ENCODE assay signal across 22 mouse cellular contexts in genomic region chr1:151198120-151198519, GRCm38 (mm10). TPM values are rescaled to one million over a fixed set of nuclear protein-coding genes. Genes with fewer than 3 reads are reported as not detected.
A peak's percentile ranks its signal among the peaks of the same experiment; 100 is the strongest.
DNase-seq lines count a peak whose midpoint lies in the region; ATAC-seq and TF ChIP-seq lines count a peak whose summit lies in the region.
"Not testable (repeated sequence)": the region's sequence is repeated elsewhere in the genome, so short reads cannot be mapped to it uniquely, and the experiment has no call there.
"Had no signal": no experiment of that assay in that cellular context is flagged by ENCODE, and none has a peak within 500 bp of the region (broad histone marks: within the 10 kb centered on the region; RNA-seq: fewer than 3 reads in every experiment).

Gene Gm47995, plus strand, starts transcription at chr1:151198448.

- not testable (repeated sequence) for TF ChIP-seq EP300 in MEL (IDR thresholded peaks at IDR 0.05; ENCODE audit: low read depth in 1 of 2, low read length in 2 of 2)

- not testable (repeated sequence) for H3K27me3 ChIP-seq in MEL (ENCODE audit: control insufficient read depth in 1 of 2, insufficient read depth in 2 of 2, low read length in 2 of 2); liver, embryonic 12.5 days (replicated peaks); liver, embryonic 16.5 days (ENCODE audit: control insufficient read depth, insufficient read depth, low read depth, low read length)

- DNase-seq in 416B (ENCODE audit: low read depth) (peak; percentile 42), MEL (ENCODE audit: low read depth, low spot score) (peak; percentile 81)
- peak; percentile 68 for DNase-seq in c-Kit-negative CD71-positive TER-119-positive erythroid progenitor cells, embryonic 14.5 days (ENCODE audit: low read depth, low spot score)
- peak; percentile 1 for DNase-seq in retina, embryonic 14.5 days (ENCODE audit: low spot score)

- TF ChIP-seq POLR2A in MEL (IDR thresholded peaks at IDR 0.05; ENCODE audit: control insufficient read depth in 1 of 2, insufficient read depth in 1 of 2, low read depth in 1 of 2, low read length in 2 of 2, poor library complexity in 1 of 2) = not testable (repeated sequence)

- not testable (repeated sequence) for H3K9ac ChIP-seq in MEL (ENCODE audit: control insufficient read depth, low read depth, low read length, poor library complexity, severe bottlenecking); liver, embryonic 12.5 days; liver, embryonic 16.5 days (ENCODE audit: low read depth, low read length)

- not testable (repeated sequence) for H3K36me3 ChIP-seq in MEL (ENCODE audit: control insufficient read depth in 1 of 2, insufficient read depth in 2 of 2, low read length in 2 of 2); liver, embryonic 12.5 days; liver, embryonic 16.5 days (ENCODE audit: control insufficient read depth, insufficient read depth)

- H3K79me2 ChIP-seq in MEL (ENCODE audit: control insufficient read depth, insufficient read depth, low read length, poor library complexity) = not testable (repeated sequence)

- not testable (repeated sequence) for TF ChIP-seq CTCF in MEL (IDR thresholded peaks at IDR 0.05 in 2 of 3, conservative IDR thresholded peaks at IDR 0.05 in 1 of 3; ENCODE audit: control insufficient read depth in 1 of 3, insufficient read depth in 1 of 3, low read depth in 2 of 3, low read length in 3 of 3, poor library complexity in 1 of 3, severe bottlenecking in 1 of 3)

- 24% methylated on average over 2 of the region's 4 CpGs for WGBS in liver, embryonic 12.5 days (ENCODE audit: insufficient replicate concordance)
- 23% methylated on average over 2 of the region's 4 CpGs for whole genome bisulfite sequencing in liver, embryonic 16.5 days (ENCODE audit: insufficient replicate concordance)

- ATAC-seq in erythroid progenitor cell, adult 5-6 weeks (replicated peaks; ENCODE audit: low FRiP score, poor library complexity, severe bottlenecking) = peak; percentile 71
- ATAC-seq in liver, embryonic 12.5 days = 0 out of 2 replicates have a peak, but pooled peaks have one; percentile 59
- ATAC-seq in liver, embryonic 16.5 days (ENCODE audit: low read depth) = peak; percentile 71

- not testable (repeated sequence) for H3K9me3 ChIP-seq in MEL (replicated peaks; ENCODE audit: insufficient read depth, low read length); liver, embryonic 12.5 days (replicated peaks); liver, embryonic 16.5 days (replicated peaks; ENCODE audit: control insufficient read depth, low read length)

- not testable (repeated sequence) for H3K4me1 ChIP-seq in MEL (ENCODE audit: control insufficient read depth in 1 of 2, insufficient read depth in 2 of 2, low read length in 2 of 2); liver, embryonic 16.5 days (ENCODE audit: control insufficient read depth, low read depth, low read length)
- H3K4me1 ChIP-seq in liver, embryonic 12.5 days = peaks cover 17% of the 10 kb centered on the region

- not testable (repeated sequence) for H3K4me3 ChIP-seq in MEL (ENCODE audit: control insufficient read depth in 1 of 2, insufficient read depth in 1 of 2, low read depth in 2 of 2, low read length in 2 of 2); liver, embryonic 12.5 days; liver, embryonic 16.5 days (ENCODE audit: low read depth, low read length)

- not testable (repeated sequence) for H3K4me2 ChIP-seq in liver, embryonic 12.5 days; liver, embryonic 16.5 days (ENCODE audit: low read depth, low read length)

- not testable (repeated sequence) for H3K27ac ChIP-seq in MEL (ENCODE audit: control insufficient read depth, low read depth, low read length); liver, embryonic 12.5 days; liver, embryonic 16.5 days (ENCODE audit: low read length)

- TF ChIP-seq RAD21 in MEL (IDR thresholded peaks at IDR 0.05; ENCODE audit: low read depth, low read length) = not testable (repeated sequence)

TF ChIP-seq in MEL, 35 proteins besides CTCF, POLR2A, EP300 and RAD21:
- TF ChIP-seq TBP (IDR thresholded peaks at IDR 0.05; ENCODE audit: low read depth, low read length) = peak; percentile 64; the same call in 1 of the 2 replicates

RNA-seq across cellular contexts. Expression of gene Gm47995, which starts in this region (rescaled TPM):
- total RNA-seq in MEL (2012; rRNA removed) = not detected in 2 replicates
- under 1 TPM in 1 of 2 experiments, not detected in 1; 0.18 TPM for polyA plus RNA-seq in MEL (2012; ENCODE audit: insufficient read depth in 1 of 2, insufficient read length in 2 of 2, low read depth in 1 of 2, low replicate concordance in 2 of 2, missing spikeins in 1 of 2)
- not detected in 2 replicates for total RNA-seq in erythroid progenitor cell, adult 5-6 weeks (2015; ENCODE audit: low replicate concordance)
- total RNA-seq in erythroid progenitor cell, adult 5-6 weeks (2017; ENCODE audit: low replicate concordance) = 5.4 TPM in 1 of 2 replicates, not detected in the other
- 0.85 and 1.1 TPM in 2 replicates for polyA plus RNA-seq in liver, embryonic 12.5 days (2016; fragmentation: Nextera tagmentation; extraction: Ambion mirVana)
- polyA plus RNA-seq in liver, embryonic 16.5 days (2015; fragmentation: Nextera tagmentation; extraction: Ambion mirVana) = 0.64 and 0.98 TPM in 2 replicates
- total RNA-seq: adrenal gland, adult 8-10 months; adrenal gland, postnatal 36 days; gastrocnemius, adult 2 months; gastrocnemius, postnatal 25 days; granulocyte monocyte progenitor cell, adult 5-6 weeks; heart, adult 8-10 months; heart, postnatal 36 days had no signal
- polyA plus RNA-seq: embryonic facial prominence, embryonic 13.5 days; forebrain, embryonic 10.5 days; forebrain, embryonic 14.5 days; heart, embryonic 13.5 days; heart, postnatal 0 days; hindbrain, embryonic 11.5 days; hindbrain, embryonic 15.5 days; inflammation-experienced regulatory T-cells, adult 6 months had no signal

Comparison
In these comparisons a context has a peak if more than half of its experiments do, and no peak if none do; other contexts are left out.
1. Peak in DNase-seq in MEL; RNA of the gene not detected or under 1 TPM.
2. Peak in ATAC-seq in liver, embryonic 16.5 days; RNA of the gene not detected or under 1 TPM.
3. DNase-seq: peak in every context shown above with its lines; median percentile 81 in MEL; 68 in c-Kit-negative CD71-positive TER-119-positive erythroid progenitor cells, embryonic 14.5 days; 42 in 416B; 1 in retina, embryonic 14.5 days.